Mouse (Mus musculus) kidney, embryonic 16.5 days (tissue): ENCODE results near the gene Rbbp9. TPM values are rescaled to one million over a fixed set of nuclear protein-coding genes. Genes with fewer than 3 reads are reported as not detected.
A peak's percentile ranks its signal among the peaks of the same experiment; 100 is the strongest.
"Not testable (repeated sequence)": the region's sequence is repeated elsewhere in the genome, so short reads cannot be mapped to it uniquely, and the experiment has no call there.

Experiments used
- ATAC-seq: fragments of 200-750 bp; cut with Nextera tagmentation; 2 replicates; pipeline ENCODE4 v1.8.0; 2017; ENCODE audit warnings: moderate TSS enrichment; ENCODE audit not compliant: low FRiP score, low TSS enrichment
- H3K27ac ChIP-seq: fragments of 300-500 bp; sonication (generic); 2 replicates; pipeline ENCODE4 v1.5.1; 2014; ENCODE audit warnings: low read length
- H3K27me3 ChIP-seq: fragments of 300-500 bp; sonication (generic); 2 replicates; pipeline ENCODE4 v1.6.1; 2014; ENCODE audit warnings: low read length, control low read depth, mixed read lengths; ENCODE audit not compliant: insufficient read depth
- H3K36me3 ChIP-seq: fragments of 300-500 bp; sonication (generic); 2 replicates; pipeline ENCODE4 v1.6.1; 2014; ENCODE audit warnings: low read length, control low read depth, mixed read lengths; ENCODE audit not compliant: insufficient read depth
- H3K4me1 ChIP-seq: fragments of 300-500 bp; sonication (generic); 2 replicates; pipeline ENCODE4 v1.6.1; 2014; ENCODE audit warnings: low read length, control low read depth, mixed read lengths; ENCODE audit not compliant: insufficient read depth
- H3K4me2 ChIP-seq: fragments of 300-500 bp; sonication (generic); replicated peaks from 2 replicates; pipeline ENCODE4 v1.6.1; 2014; ENCODE audit warnings: low read depth, low read length
- H3K4me3 ChIP-seq: fragments of 300-500 bp; sonication (generic); 2 replicates; pipeline ENCODE4 v1.5.1; 2014; ENCODE audit warnings: mild to moderate bottlenecking, low read length
- H3K9ac ChIP-seq: fragments of 300-500 bp; sonication (generic); replicated peaks from 2 replicates; pipeline ENCODE4 v1.6.1; 2014; ENCODE audit warnings: low read length
- H3K9me3 ChIP-seq: fragments of 300-500 bp; sonication (generic); 2 replicates; pipeline ENCODE4 v1.6.1; 2016; ENCODE audit warnings: low read length, control low read depth
- WGBS: fragments of 180-500 bp; shearing (Covaris S2); extraction: QIAGEN DNeasy Blood & Tissue Kit; methylation state at CpG from one replicate; pipeline ENCODE4 v1.1.7; 2014; 5-methylcytosine and 5-hydroxymethylcytosine counted together
- polyA plus RNA-seq: library from polyadenylated mRNA; unstranded; fragments of >200 nt; fragmentation: Nextera tagmentation; extraction: Ambion mirVana; gene quantifications from 2 replicates; pipeline ENCODE4 v1.2.1, GENCODE M21; 2015

Rbbp9 gene
- polyA plus RNA-seq, result 95.7 and 99.2 TPM in 2 replicates

- Histone ChIP-seq H3K36me3 (peaks cover 19% of the 10 kb centered on the region; the same call in 1 of the 2 replicates), H3K4me1 (peaks cover 23% of the 10 kb centered on the region), H3K27ac (peak within 1 kb of the TSS; percentile 91), H3K9me3 (no peaks in the 10 kb centered on the region), H3K27me3 (no peaks in the 10 kb centered on the region), H3K4me2 (peak within 1 kb of the TSS; percentile 53), H3K9ac (peak within 1 kb of the TSS; percentile 92), H3K4me3 (peak within 1 kb of the TSS; percentile 92)
- under 1% methylated on average over 17 of the region's 17 CpGs for WGBS
- ATAC-seq, result peak; percentile 95
These were observed at the start of gene Rbbp9 for GRCm38 (mm10) chr2:144550529-144550928. Gene Rbbp9, minus strand, starts transcription at chr2:144550869.

GRCm38 (mm10) chr2:144599831-144600687 is 49.4 kb upstream of the Rbbp9 start, which contains the start of gene Dtd1:
Gene Dtd1, plus strand, starts transcription at chr2:144599897.
- 2% methylated on average over 43 of the region's 50 CpGs for WGBS
- peak; percentile 96 for ATAC-seq
- Histone ChIP-seq H3K4me3 (peak within 1 kb of the TSS; percentile 76), H3K9me3 (no peaks in the 10 kb centered on the region), H3K27ac (no peak within 1 kb of the TSS), H3K4me2 (peak within 1 kb of the TSS; percentile 82), H3K36me3 (peaks cover 5% of the 10 kb centered on the region; the same call in 1 of the 2 replicates), H3K27me3 (no peaks in the 10 kb centered on the region), H3K9ac (peak within 1 kb of the TSS; percentile 89), H3K4me1 (0 out of 2 replicates have a peak, but pooled peaks cover 7% of the 10 kb centered on the region)

- Histone ChIP-seq H3K27ac (no peak overlapping the region), H3K27me3 (no peaks in the 10 kb centered on the region), H3K4me1 (0 out of 2 replicates have a peak, but pooled peaks cover 7% of the 10 kb centered on the region), H3K9ac (no peak overlapping the region), H3K36me3 (peaks cover 5% of the 10 kb centered on the region; the same call in 1 of the 2 replicates), H3K9me3 (no peaks in the 10 kb centered on the region), H3K4me3 (no peak overlapping the region), H3K4me2 (no peak overlapping the region)
- no peak for ATAC-seq
- 76% methylated on average over 2 of the region's 2 CpGs for WGBS
These were observed 47.3 kb upstream of the Rbbp9 start for GRCm38 (mm10) chr2:144598006-144598405.

- Histone ChIP-seq H3K9ac (peak within 1 kb of the TSS; percentile 68), H3K36me3 (peaks cover 9% of the 10 kb centered on the region), H3K27ac (peak within 1 kb of the TSS; percentile 35; the same call in 1 of the 2 replicates), H3K4me3 (peak within 1 kb of the TSS; percentile 70), H3K4me2 (peak within 1 kb of the TSS; percentile 67), H3K27me3 (no peaks in the 10 kb centered on the region), H3K9me3 (no peaks in the 10 kb centered on the region), H3K4me1 (no peaks in the 10 kb centered on the region)
- peak; percentile 99 for ATAC-seq
- WGBS, result under 1% methylated on average over 31 of the region's 31 CpGs
These were observed 43.4 kb upstream of the Rbbp9 start, which contains the start of gene Smim26 for GRCm38 (mm10) chr2:144593951-144594651. Gene Smim26, plus strand, starts transcription at chr2:144594054.

DNA sequence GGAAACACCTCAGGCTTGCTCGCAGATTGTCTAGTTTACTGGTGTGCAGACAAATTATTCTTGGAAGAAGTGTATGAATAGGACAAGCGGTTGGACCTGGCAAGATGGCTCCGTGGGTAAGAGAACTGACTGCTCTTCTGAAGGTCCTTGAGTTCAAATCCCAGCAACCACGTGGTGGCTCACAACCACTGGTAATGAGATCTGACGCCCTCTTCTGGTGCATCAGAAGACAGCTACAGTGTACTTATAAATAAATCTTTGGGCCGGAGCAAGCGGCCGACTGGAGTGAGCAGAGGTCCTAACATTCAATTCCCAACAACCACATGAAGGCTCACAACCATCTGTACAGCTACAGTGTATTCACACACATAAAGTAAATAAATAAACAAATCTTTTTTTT is 42.4 kb upstream of the Rbbp9 start:
- not testable (repeated sequence) for H3K9ac ChIP-seq, H3K27me3 ChIP-seq, H3K4me3 ChIP-seq, H3K27ac ChIP-seq, H3K4me2 ChIP-seq, H3K9me3 ChIP-seq, ATAC-seq, H3K4me1 ChIP-seq
- peaks cover 19% of the 10 kb centered on the region for H3K36me3 ChIP-seq
- 66% methylated on average over 8 of the region's 8 CpGs for WGBS

- no peaks in the 10 kb centered on the region for H3K4me1 ChIP-seq
- H3K4me3 ChIP-seq, result no peak overlapping the region
- H3K9me3 ChIP-seq, result peaks cover 4% of the 10 kb centered on the region; the same call in 1 of the 2 replicates
- no peak overlapping the region for H3K9ac ChIP-seq
- H3K27me3 ChIP-seq, result no peaks in the 10 kb centered on the region
- no peak for ATAC-seq
- 83% methylated on average over 4 of the region's 4 CpGs for WGBS
- no peak overlapping the region for H3K27ac ChIP-seq
- no peak overlapping the region for H3K4me2 ChIP-seq
- H3K36me3 ChIP-seq, result peaks cover 54% of the 10 kb centered on the region
These were observed 38.1 kb upstream of the Rbbp9 start for GRCm38 (mm10) chr2:144588723-144589122.

DNA sequence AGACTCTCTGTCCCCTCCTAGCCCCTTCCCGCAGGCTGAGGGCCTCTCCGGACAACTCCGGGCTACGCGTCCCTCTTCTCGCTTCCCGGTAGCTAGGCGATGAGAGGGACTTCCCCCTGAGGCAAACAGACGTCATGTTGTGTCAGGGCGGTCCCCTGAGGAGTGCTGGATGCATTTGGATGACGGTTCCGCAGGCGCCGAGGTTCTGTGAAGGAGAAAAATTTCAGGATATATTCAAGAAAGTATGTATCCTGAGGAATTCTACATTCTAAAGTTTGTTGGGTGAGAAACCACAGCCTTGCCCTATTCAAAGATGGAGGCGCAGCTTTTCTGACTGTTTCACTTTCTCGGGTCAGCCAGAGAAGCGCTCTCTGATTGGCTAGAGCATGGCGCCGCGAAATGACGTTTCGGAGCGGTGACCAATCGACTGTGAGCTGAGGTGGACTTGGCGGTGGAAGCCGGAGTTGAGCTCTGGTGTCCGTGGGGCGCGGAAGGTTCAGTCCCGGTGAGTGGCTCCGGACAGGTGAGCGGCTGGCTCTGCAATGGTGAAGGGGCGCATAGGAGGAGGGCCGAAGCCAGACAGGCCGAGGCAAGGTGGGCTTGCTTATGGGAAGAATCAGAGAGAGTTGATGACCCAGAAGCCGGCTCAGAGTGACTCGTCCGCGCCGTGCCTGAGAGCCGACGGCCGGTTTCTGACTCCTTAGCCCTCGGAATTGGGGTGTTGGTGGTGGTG is 5.3 kb upstream of the Rbbp9 start, which contains the start of gene Sec23b:
TSS of gene Sec23b (plus strand) at position 410 of the 733 bp plus-strand sequence.
- Histone ChIP-seq H3K27ac (peak within 1 kb of the TSS; percentile 97), H3K4me1 (peaks cover 19% of the 10 kb centered on the region), H3K36me3 (peaks cover 9% of the 10 kb centered on the region), H3K4me2 (peak within 1 kb of the TSS; percentile 73), H3K4me3 (peak within 1 kb of the TSS; percentile 86), H3K9ac (peak within 1 kb of the TSS; percentile 86), H3K27me3 (no peaks in the 10 kb centered on the region), H3K9me3 (no peaks in the 10 kb centered on the region)
- under 1% methylated on average over 44 of the region's 44 CpGs for WGBS
- peak; percentile 98 for ATAC-seq

- WGBS, result 2% methylated on average over 14 of the region's 14 CpGs
- H3K36me3 ChIP-seq, result peaks cover 7% of the 10 kb centered on the region
- no peaks in the 10 kb centered on the region for H3K9me3 ChIP-seq
- no peaks in the 10 kb centered on the region for H3K27me3 ChIP-seq
- peak overlapping the region; percentile 54 for H3K4me2 ChIP-seq
- peak overlapping the region; percentile 86 for H3K4me3 ChIP-seq
- H3K27ac ChIP-seq, result peak overlapping the region; percentile 97
- ATAC-seq, result peak; percentile 39
- peak overlapping the region; percentile 86 for H3K9ac ChIP-seq
- peaks cover 19% of the 10 kb centered on the region for H3K4me1 ChIP-seq
These were observed 4.7 kb upstream of the Rbbp9 start for GRCm38 (mm10) chr2:144555286-144555819.

DNA sequence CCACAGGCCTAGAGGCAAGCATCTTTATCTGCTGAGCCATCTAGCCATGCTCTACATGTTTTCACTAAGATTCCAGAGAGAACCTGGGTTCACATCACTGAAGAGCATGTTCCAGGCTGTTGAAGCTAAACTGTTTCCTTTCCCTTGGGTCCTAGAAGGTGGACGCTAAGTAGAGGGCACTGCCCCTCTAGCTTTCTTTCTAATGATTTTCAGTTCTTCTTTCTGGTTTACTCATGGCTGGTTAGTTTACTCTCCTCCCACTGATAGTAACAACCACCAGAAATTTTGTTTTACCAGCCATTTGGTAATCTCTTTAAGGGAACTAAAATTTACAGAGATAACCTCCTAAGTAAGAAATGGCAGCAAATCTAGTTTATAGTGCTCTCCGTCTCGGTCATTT is 3.2 kb upstream of the Rbbp9 start:
- Histone ChIP-seq H3K36me3 (no peaks in the 10 kb centered on the region), H3K27ac (no peak overlapping the region), H3K4me3 (no peak overlapping the region), H3K9me3 (no peaks in the 10 kb centered on the region), H3K27me3 (no peaks in the 10 kb centered on the region), H3K4me2 (no peak overlapping the region), H3K9ac (no peak overlapping the region), H3K4me1 (peaks cover 26% of the 10 kb centered on the region)
- 90% methylated on average over 3 of the region's 3 CpGs for WGBS
- ATAC-seq, result no peak
